Mouse (Mus musculus) brain, embryonic 14.5 days (tissue): ENCODE measurements around the gene Rmnd5b.

Source experiments
- CTCF ChIP-seq: fragments of 200-500 bp; IDR thresholded peaks from 2 replicates; pipeline ENCODE4 v1.5.1; 2012; ENCODE audit warnings: inconsistent platforms, mild to moderate bottlenecking, moderate library complexity, borderline replicate concordance; ENCODE audit not compliant: insufficient read depth, insufficient read length; ENCODE audit errors: extremely low read depth
- POLR2A ChIP-seq: fragments of 200-500 bp; IDR thresholded peaks from 2 replicates; pipeline ENCODE4 v1.6.1; 2012; ENCODE audit warnings: mild to moderate bottlenecking, inconsistent platforms, borderline replicate concordance; ENCODE audit not compliant: poor library complexity, insufficient read depth, insufficient read length, severe bottlenecking; ENCODE audit errors: extremely low read depth

DNA sequence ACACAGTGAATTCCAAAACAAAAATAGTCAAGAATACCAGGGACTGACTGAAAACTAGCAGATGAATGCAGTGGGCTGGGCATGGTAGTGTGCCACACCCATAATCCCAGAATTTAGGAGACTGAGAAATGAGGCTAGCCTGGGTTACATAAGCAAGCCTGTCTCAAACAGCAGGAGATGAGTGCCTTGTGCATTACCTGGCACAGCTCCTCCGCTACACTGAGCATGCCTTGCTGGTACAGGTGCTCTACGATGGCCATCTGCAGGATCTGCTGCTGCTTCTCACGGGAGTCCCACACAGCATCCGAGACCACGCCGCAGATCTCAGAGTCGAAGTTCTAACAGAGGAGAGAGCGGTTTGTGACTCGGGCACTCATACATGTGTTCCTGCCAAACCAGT is 8.3 kb downstream of the Rmnd5b start:
- TF ChIP-seq CTCF (no peak), POLR2A (no peak)
